Mouse (Mus musculus) stomach, embryonic 15.5 days (tissue): ENCODE measurements around the gene Insr. TPM values are rescaled to one million over a fixed set of nuclear protein-coding genes. Genes with fewer than 3 reads are reported as not detected.
"Not testable (repeated sequence)": the region's sequence is repeated elsewhere in the genome, so short reads cannot be mapped to it uniquely, and the experiment has no call there.

Source experiments
- ATAC-seq: fragments of 200-750 bp; cut with Nextera tagmentation; 2 replicates; pipeline ENCODE4 v1.8.0; 2017; ENCODE audit warnings: low read depth, moderate number of reproducible peaks, moderate TSS enrichment; ENCODE audit not compliant: insufficient read depth, low FRiP score
- H3K27ac ChIP-seq: fragments of 300-500 bp; sonication (generic); 2 replicates; pipeline ENCODE4 v1.5.1; 2015; ENCODE audit warnings: mild to moderate bottlenecking, inconsistent platforms
- H3K27me3 ChIP-seq: fragments of 300-500 bp; sonication (generic); replicated peaks from 2 replicates; pipeline ENCODE4 v1.6.1; 2015; ENCODE audit warnings: inconsistent platforms
- H3K36me3 ChIP-seq: fragments of 300-500 bp; sonication (generic); 2 replicates; pipeline ENCODE4 v1.6.1; 2015; ENCODE audit warnings: inconsistent platforms
- H3K4me1 ChIP-seq: fragments of 300-500 bp; sonication (generic); 2 replicates; pipeline ENCODE4 v1.6.1; 2015; ENCODE audit warnings: inconsistent platforms
- H3K4me2 ChIP-seq: fragments of 300-500 bp; sonication (generic); 2 replicates; pipeline ENCODE4 v1.6.1; 2015; ENCODE audit warnings: mild to moderate bottlenecking, inconsistent platforms
- H3K4me3 ChIP-seq: fragments of 300-500 bp; sonication (generic); replicated peaks from 2 replicates; pipeline ENCODE4 v1.5.1; 2015; ENCODE audit warnings: inconsistent platforms
- H3K9ac ChIP-seq: fragments of 300-500 bp; sonication (generic); 2 replicates; pipeline ENCODE4 v1.6.1; 2015; ENCODE audit warnings: inconsistent platforms
- H3K9me3 ChIP-seq: fragments of 300-500 bp; sonication (generic); 2 replicates; pipeline ENCODE4 v1.6.1; 2016; ENCODE audit warnings: inconsistent platforms
- WGBS: fragments of 180-500 bp; shearing (Covaris S2); methylation state at CpG from one replicate; pipeline ENCODE4 v1.1.7; 2015; 5-methylcytosine and 5-hydroxymethylcytosine counted together
- microRNA-seq: library from miRNA; unstranded; fragments of <30 nt; microRNA quantifications from one replicate; pipeline ENCODE4, GENCODE M21; 2016
- polyA plus RNA-seq: library from polyadenylated mRNA; unstranded; fragments of >200 nt; fragmentation: Nextera tagmentation; extraction: Ambion mirVana; gene quantifications from 2 replicates; pipeline ENCODE4 v1.2.1, GENCODE M21; 2015

Gene Insr
- polyA plus RNA-seq, 1 experiment from 2014 or later: 40.2 TPM

- H3K36me3 ChIP-seq, H3K27ac ChIP-seq, H3K4me2 ChIP-seq, H3K27me3 ChIP-seq, H3K4me3 ChIP-seq, ATAC-seq, H3K4me1 ChIP-seq, H3K9me3 ChIP-seq, H3K9ac ChIP-seq: not testable (repeated sequence)
- WGBS: 81% methylated on average over 5 of the region's 5 CpGs
Measured at GRCm38 (mm10) chr8:3100416-3100815, 179.0 kb downstream of the Insr start.

Small RNA genes within 50 kb of the gene (microRNA-seq; reads per million reads assigned to microRNA genes)
- not detected for gene Gm25775

Other genes starting within 250 kb of the Insr start
- gene A430078G23Rik, start 73.8 kb upstream of the Insr start, polyA plus RNA-seq: 0.71 and 0.79 TPM in 2 replicates
- 9.0 and 10.2 TPM in 2 replicates for gene Arhgef18, start 113.4 kb upstream of the Insr start, polyA plus RNA-seq
- gene Pex11g, start 188.1 kb upstream of the Insr start, polyA plus RNA-seq: 10.7 and 10.8 TPM in 2 replicates
- not detected in 2 replicates for gene Tex45, start 191.2 kb upstream of the Insr start, polyA plus RNA-seq
- gene Zfp358, start 213.5 kb upstream of the Insr start, polyA plus RNA-seq: 34.5 and 38.6 TPM in 2 replicates
- gene Mcoln1, start 220.8 kb upstream of the Insr start, polyA plus RNA-seq: 47.7 and 48.5 TPM in 2 replicates
- 27.9 and 35.5 TPM in 2 replicates for gene Pnpla6, start 235.8 kb upstream of the Insr start, polyA plus RNA-seq